ENCODE assay signal across 24 mouse cellular contexts in genomic region chr7:110722183-110722582, GRCm38 (mm10). TPM values are rescaled to one million over a fixed set of nuclear protein-coding genes. Genes with fewer than 3 reads are reported as not detected.
DNase-seq lines count a peak whose midpoint lies in the region; ATAC-seq and TF ChIP-seq lines count a peak whose summit lies in the region.
"Had no signal": no experiment of that assay in that cellular context is flagged by ENCODE, and none has a peak within 500 bp of the region (broad histone marks: within the 10 kb centered on the region; RNA-seq: fewer than 3 reads in every experiment).

No protein-coding gene starts in this region.

- no peaks in the 10 kb centered on the region for H3K36me3 ChIP-seq in stomach, postnatal 0 days (ENCODE audit: control insufficient read depth, insufficient read depth, low read length)
- no peaks in the 10 kb centered on the region for H3K36me3 ChIP-seq in kidney, adult 2 months (ENCODE audit: control insufficient read depth, insufficient read depth, low read length)
- no peaks in the 10 kb centered on the region for H3K36me3 ChIP-seq in forebrain, embryonic 10.5 days (replicated peaks)
- H3K36me3 ChIP-seq: embryonic facial prominence, embryonic 10.5 days; embryonic facial prominence, embryonic 15.5 days; heart, embryonic 13.5 days; kidney, embryonic 15.5 days; liver, embryonic 13.5 days; midbrain, embryonic 12.5 days had no signal

- peak; percentile 87 for DNase-seq in brain, adult 2 months (ENCODE audit: low read depth, low spot score)
- DNase-seq in cerebellum, adult 11-12 months: peak; percentile 74
- DNase-seq in cerebellum, adult 9-11 months: peak; percentile 80
- DNase-seq in stomach, postnatal 0 days (ENCODE audit: low spot score): no peak
- no peak for DNase-seq in kidney, adult 2 months
- DNase-seq in forebrain, embryonic 10.5 days (ENCODE audit: extremely low spot score, low spot score): no peak
- DNase-seq: adrenal gland, adult 8-10 months; B cell, adult 2 months; gastrocnemius, postnatal 10 days; heart, postnatal 10 days; kidney, adult 11 months; liver, embryonic 13.5 days; lung, adult 18-20 months; lung, postnatal 14 days had no signal

- no peak overlapping the region for H3K4me2 ChIP-seq in stomach, postnatal 0 days (replicated peaks; ENCODE audit: low read depth)
- H3K4me2 ChIP-seq: embryonic facial prominence, embryonic 15.5 days; forebrain, embryonic 13.5 days; heart, embryonic 13.5 days; hindbrain, embryonic 14.5 days; kidney, embryonic 15.5 days; liver, embryonic 13.5 days; midbrain, embryonic 12.5 days had no signal

- 73% methylated on average over 4 of the region's 4 CpGs for WGBS in stomach, postnatal 0 days
- 83% methylated on average over 4 of the region's 4 CpGs for WGBS in kidney, adult 2 months
- 90% methylated on average over 4 of the region's 4 CpGs for WGBS in forebrain, embryonic 10.5 days

- H3K27me3 ChIP-seq in stomach, postnatal 0 days (ENCODE audit: control insufficient read depth, insufficient read depth, low read length): no peaks in the 10 kb centered on the region
- no peaks in the 10 kb centered on the region for H3K27me3 ChIP-seq in kidney, adult 2 months (replicated peaks; ENCODE audit: control insufficient read depth, insufficient read depth, low read length)
- no peaks in the 10 kb centered on the region for H3K27me3 ChIP-seq in forebrain, embryonic 10.5 days (ENCODE audit: poor library complexity, severe bottlenecking)
- H3K27me3 ChIP-seq: embryonic facial prominence, embryonic 15.5 days; forebrain, embryonic 13.5 days; heart, embryonic 13.5 days; kidney, embryonic 15.5 days; midbrain, embryonic 12.5 days had no signal

- peak; percentile 13; the same call in 1 of the 2 replicates for ATAC-seq in stomach, postnatal 0 days (ENCODE audit: low FRiP score, low TSS enrichment)
- ATAC-seq: activated CD4-positive, CD25-positive, alpha-beta regulatory T cell, adult 4 months; forebrain, embryonic 13.5 days; inflammation-experienced regulatory T-cells, adult 6 months had no signal

- no peak overlapping the region for H3K4me3 ChIP-seq in stomach, postnatal 0 days (ENCODE audit: low read depth, low read length)
- no peak overlapping the region for H3K4me3 ChIP-seq in kidney, adult 2 months (ENCODE audit: insufficient read depth, low read depth, low read length)
- H3K4me3 ChIP-seq in forebrain, embryonic 10.5 days: no peak overlapping the region
- H3K4me3 ChIP-seq: embryonic facial prominence, embryonic 10.5 days; embryonic facial prominence, embryonic 15.5 days; forebrain, embryonic 13.5 days; heart, embryonic 13.5 days; kidney, embryonic 15.5 days; layer of hippocampus, adult 2 months; liver, embryonic 13.5 days; midbrain, embryonic 12.5 days had no signal

- H3K9ac ChIP-seq in stomach, postnatal 0 days (ENCODE audit: low read length): no peak overlapping the region
- H3K9ac ChIP-seq: embryonic facial prominence, embryonic 15.5 days; forebrain, embryonic 13.5 days; heart, embryonic 13.5 days; hindbrain, embryonic 14.5 days; kidney, embryonic 15.5 days; liver, embryonic 13.5 days; midbrain, embryonic 12.5 days had no signal

- no peak for TF ChIP-seq POLR2A in kidney, adult 2 months (IDR thresholded peaks at IDR 0.05; ENCODE audit: low read depth, low read length)

- TF ChIP-seq EP300 in stomach, postnatal 0 days (optimal IDR thresholded peaks at IDR 0.05): no peak

- H3K9me3 ChIP-seq in stomach, postnatal 0 days (ENCODE audit: control insufficient read depth, low read length): no peaks in the 10 kb centered on the region
- H3K9me3 ChIP-seq in forebrain, embryonic 10.5 days: no peaks in the 10 kb centered on the region
- H3K9me3 ChIP-seq: embryonic facial prominence, embryonic 10.5 days; embryonic facial prominence, embryonic 15.5 days; forebrain, embryonic 13.5 days; heart, embryonic 13.5 days; kidney, embryonic 15.5 days; liver, embryonic 13.5 days; midbrain, embryonic 12.5 days had no signal

- H3K27ac ChIP-seq in stomach, postnatal 0 days (replicated peaks): no peak overlapping the region
- no peak overlapping the region for H3K27ac ChIP-seq in kidney, adult 2 months (ENCODE audit: insufficient read depth, low read depth, low read length)
- H3K27ac ChIP-seq in forebrain, embryonic 10.5 days: no peak overlapping the region
- H3K27ac ChIP-seq: embryonic facial prominence, embryonic 10.5 days; embryonic facial prominence, embryonic 15.5 days; forebrain, embryonic 13.5 days; heart, embryonic 13.5 days; hindbrain, embryonic 14.5 days; kidney, embryonic 15.5 days; layer of hippocampus, adult 2 months; liver, embryonic 13.5 days; midbrain, embryonic 12.5 days had no signal

- no peak for TF ChIP-seq CTCF in stomach, postnatal 0 days (IDR thresholded peaks at IDR 0.05; ENCODE audit: low read depth)
- no peak for TF ChIP-seq CTCF in kidney, adult 2 months (conservative IDR thresholded peaks at IDR 0.05; ENCODE audit: insufficient read depth, insufficient read length, low read depth, low read length)

- no peaks in the 10 kb centered on the region for H3K4me1 ChIP-seq in stomach, postnatal 0 days (replicated peaks; ENCODE audit: control insufficient read depth, insufficient read depth)
- no peaks in the 10 kb centered on the region for H3K4me1 ChIP-seq in kidney, adult 2 months (ENCODE audit: control insufficient read depth, insufficient read depth, low read length)
- no peaks in the 10 kb centered on the region for H3K4me1 ChIP-seq in forebrain, embryonic 10.5 days
- H3K4me1 ChIP-seq: embryonic facial prominence, embryonic 15.5 days; forebrain, embryonic 13.5 days; kidney, embryonic 15.5 days; liver, embryonic 13.5 days; midbrain, embryonic 12.5 days had no signal

RNA-seq across cellular contexts. Expression of gene Ampd3, which starts 45.8 kb away (rescaled TPM):
- polyA plus RNA-seq in stomach, postnatal 0 days (2015; fragmentation: Nextera tagmentation; extraction: Ambion mirVana): 4.7 and 5.2 TPM in 2 replicates
- polyA plus RNA-seq in kidney, adult 2 months (2012; rRNA removed): 23.4 and 26.4 TPM in 2 replicates
- 1.2 and 1.5 TPM in 2 replicates for polyA plus RNA-seq in forebrain, embryonic 10.5 days (2016; fragmentation: Nextera tagmentation; extraction: Ambion mirVana)

Comparison
In these comparisons a context has a peak if more than half of its experiments do, and no peak if none do; other contexts are left out.
1. DNase-seq: peak in brain, adult 2 months (single experiment), cerebellum, adult 11-12 months (single experiment) and cerebellum, adult 9-11 months (single experiment); none in stomach, postnatal 0 days (single experiment), kidney, adult 2 months (single experiment) and forebrain, embryonic 10.5 days (single experiment).